17 mouse cellular contexts compared by ENCODE assay signal in the genomic region with DNA sequence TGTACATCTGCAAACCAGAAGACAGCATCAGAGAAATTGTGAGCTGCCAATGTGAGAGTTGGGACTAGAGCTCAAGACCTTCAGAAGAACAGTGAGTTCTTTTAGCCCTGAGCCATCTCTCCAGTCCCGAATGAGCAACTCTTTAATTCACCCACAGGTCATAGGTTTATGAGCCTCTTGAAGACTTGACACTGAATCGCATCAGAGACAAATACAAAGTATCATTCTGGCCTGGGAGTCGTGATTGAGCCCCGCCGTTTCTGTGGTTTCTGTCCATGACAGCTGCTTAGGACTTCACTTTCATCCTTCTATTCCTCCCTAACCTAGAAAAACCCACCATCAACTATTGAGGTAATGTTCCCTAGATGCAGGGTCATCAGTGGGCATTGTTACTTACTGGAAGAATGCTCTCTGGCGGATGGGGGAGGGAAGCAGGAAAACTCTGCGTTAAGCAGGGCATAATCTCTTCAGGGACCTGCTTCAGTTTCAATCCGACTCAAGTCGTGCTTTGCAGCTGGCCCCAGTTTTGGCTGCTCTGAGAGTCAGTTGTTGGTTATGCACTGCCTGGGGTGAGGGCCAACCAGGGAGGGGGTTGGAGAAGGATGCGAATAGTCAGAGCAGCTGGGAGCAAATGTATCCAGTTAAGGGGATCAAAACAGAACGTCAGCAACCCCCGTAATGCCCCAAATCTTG. TPM values are rescaled to one million over a fixed set of nuclear protein-coding genes. Genes with fewer than 3 reads are reported as not detected.
A peak's percentile ranks its signal among the peaks of the same experiment; 100 is the strongest.
DNase-seq lines count a peak whose midpoint lies in the region; ATAC-seq and TF ChIP-seq lines count a peak whose summit lies in the region.
"Had no signal": no experiment of that assay in that cellular context is flagged by ENCODE, and none has a peak within 500 bp of the region (broad histone marks: within the 10 kb centered on the region; RNA-seq: fewer than 3 reads in every experiment).

No protein-coding gene starts in this region.

- TF ChIP-seq POLR2A in limb, embryonic 14.5 days (IDR thresholded peaks at IDR 0.05; ENCODE audit: borderline replicate concordance, extremely low read depth, insufficient read depth, insufficient read length) = no peak

- H3K27ac ChIP-seq in limb, embryonic 14.5 days (replicated peaks; ENCODE audit: low read depth, low read length) = no peak overlapping the region
- no peak overlapping the region for H3K27ac ChIP-seq in limb, embryonic 10.5 days
- H3K27ac ChIP-seq: left cerebral cortex, adult 2 months had no signal

- no peak overlapping the region for H3K9ac ChIP-seq in limb, embryonic 14.5 days (ENCODE audit: low read depth, low read length, severe bottlenecking)

- H3K36me3 ChIP-seq in limb, embryonic 14.5 days (ENCODE audit: control insufficient read depth, insufficient read depth, low read length) = no peaks in the 10 kb centered on the region
- H3K36me3 ChIP-seq in limb, embryonic 10.5 days = no peaks in the 10 kb centered on the region

- DNase-seq in adrenal gland, postnatal 14 days = peak; percentile 60
- DNase-seq in adrenal gland, adult 18-20 months (ENCODE audit: low spot score in 2 of 2) = no peak
- DNase-seq in limb, embryonic 14.5 days (ENCODE audit: low spot score) = no peak
- no peak for DNase-seq in limb, embryonic 10.5 days (ENCODE audit: low spot score)
- DNase-seq in heart, adult 8-10 months (ENCODE audit: low spot score) = peak; percentile 16
- peak; percentile 82 for DNase-seq in retina, postnatal 1 day
- DNase-seq in right cerebral cortex, postnatal 10 days (ENCODE audit: low spot score in 2 of 2) = no peak
- no peak for DNase-seq in cerebellum, adult 11-12 months
- DNase-seq: B cell, adult 2 months; right cerebral cortex, postnatal 4 days; thymus, postnatal 36 days had no signal

- 44% methylated on average over 12 of the region's 12 CpGs for WGBS in limb, embryonic 14.5 days
- WGBS in limb, embryonic 10.5 days = 50% methylated on average over 12 of the region's 12 CpGs

- 0 out of 2 replicates have a peak, but pooled peaks have one; percentile 30 for ATAC-seq in limb, embryonic 14.5 days (ENCODE audit: low FRiP score, low read depth)
- ATAC-seq: intestine, postnatal 0 days had no signal

- no peaks in the 10 kb centered on the region for H3K9me3 ChIP-seq in limb, embryonic 14.5 days (ENCODE audit: control insufficient read depth, low read length)
- H3K9me3 ChIP-seq in limb, embryonic 10.5 days (replicated peaks) = no peaks in the 10 kb centered on the region
- H3K9me3 ChIP-seq: G1E had no signal

- H3K4me3 ChIP-seq in limb, embryonic 14.5 days (replicated peaks; ENCODE audit: low read length) = no peak overlapping the region
- no peak overlapping the region for H3K4me3 ChIP-seq in limb, embryonic 10.5 days
- H3K4me3 ChIP-seq: left cerebral cortex, adult 2 months had no signal

- no peak overlapping the region for H3K4me2 ChIP-seq in limb, embryonic 14.5 days (replicated peaks; ENCODE audit: low read depth, low read length, severe bottlenecking)

- no peaks in the 10 kb centered on the region for H3K4me1 ChIP-seq in limb, embryonic 14.5 days (ENCODE audit: control insufficient read depth, insufficient read depth, low read length)
- H3K4me1 ChIP-seq in limb, embryonic 10.5 days = peaks cover 22% of the 10 kb centered on the region

- no peaks in the 10 kb centered on the region for H3K27me3 ChIP-seq in limb, embryonic 14.5 days (ENCODE audit: control insufficient read depth, insufficient read depth, low read length)
- peaks cover 22% of the 10 kb centered on the region for H3K27me3 ChIP-seq in limb, embryonic 10.5 days (ENCODE audit: low read depth, poor library complexity, severe bottlenecking)

RNA-seq across cellular contexts. Expression of gene Mgarp, which starts 10.0 kb away (rescaled TPM):
- 308 and 324 TPM in 2 replicates for total RNA-seq in adrenal gland, postnatal 14 days (2021)
- total RNA-seq in adrenal gland, adult 18-20 months (2021) = 100 to 1,000 TPM; 605 to 839 TPM
- 3.1 TPM in 2 replicates for polyA plus RNA-seq in limb, embryonic 14.5 days (2012; rRNA removed)
- polyA plus RNA-seq in limb, embryonic 14.5 days (2014; fragmentation: Nextera tagmentation; extraction: Ambion mirVana) = 4.0 and 4.9 TPM in 2 replicates
- polyA plus RNA-seq in limb, embryonic 10.5 days (2016; fragmentation: Nextera tagmentation; extraction: Ambion mirVana) = 3.8 and 4.9 TPM in 2 replicates
- under 1 TPM; 0.22 to 0.37 (median 0.26) TPM for total RNA-seq in heart, adult 8-10 months (2022)
- total RNA-seq: common myeloid progenitor, adult 5-6 weeks; left cerebral cortex, adult 2 months; liver, adult 2 months; neutrophil, adult 5-6 weeks had no signal
- polyA plus RNA-seq: liver, adult 2 months had no signal

RNA-seq across cellular contexts. Expression of gene Ndufc1, which starts 22.2 kb away (rescaled TPM):
- 888 and 904 TPM in 2 replicates for total RNA-seq in adrenal gland, postnatal 14 days (2021)
- 100 to 1,000 TPM; 725 to 859 TPM for total RNA-seq in adrenal gland, adult 18-20 months (2021)
- 249 and 276 TPM in 2 replicates for polyA plus RNA-seq in limb, embryonic 14.5 days (2012; rRNA removed)
- 624 and 640 TPM in 2 replicates for polyA plus RNA-seq in limb, embryonic 14.5 days (2014; fragmentation: Nextera tagmentation; extraction: Ambion mirVana)
- polyA plus RNA-seq in limb, embryonic 10.5 days (2016; fragmentation: Nextera tagmentation; extraction: Ambion mirVana) = 565 and 602 TPM in 2 replicates
- total RNA-seq in heart, adult 8-10 months (2022) = 1,000 to 10,000 TPM; 1,660 to 1,731 (median 1,722) TPM

RNA-seq across cellular contexts. Expression of gene Naa15, which starts 28.4 kb away (rescaled TPM):
- total RNA-seq in adrenal gland, postnatal 14 days (2021) = 47.8 and 50.1 TPM in 2 replicates
- total RNA-seq in adrenal gland, adult 18-20 months (2021) = 10 to 100 TPM; 54.1 to 59.7 TPM
- 22.4 and 26.9 TPM in 2 replicates for polyA plus RNA-seq in limb, embryonic 14.5 days (2012; rRNA removed)
- polyA plus RNA-seq in limb, embryonic 14.5 days (2014; fragmentation: Nextera tagmentation; extraction: Ambion mirVana) = 37.4 and 37.8 TPM in 2 replicates
- 61.8 and 64.0 TPM in 2 replicates for polyA plus RNA-seq in limb, embryonic 10.5 days (2016; fragmentation: Nextera tagmentation; extraction: Ambion mirVana)
- 10 to 100 TPM; 44.6 to 56.5 (median 48.1) TPM for total RNA-seq in heart, adult 8-10 months (2022)

RNA-seq across cellular contexts. Expression of gene Elf2, which starts 46.1 kb away (rescaled TPM):
- total RNA-seq in adrenal gland, postnatal 14 days (2021) = 87.8 and 88.4 TPM in 2 replicates
- 10 to 100 TPM; 61.9 to 78.4 TPM for total RNA-seq in adrenal gland, adult 18-20 months (2021)
- 60.8 and 61.4 TPM in 2 replicates for polyA plus RNA-seq in limb, embryonic 14.5 days (2012; rRNA removed)
- polyA plus RNA-seq in limb, embryonic 14.5 days (2014; fragmentation: Nextera tagmentation; extraction: Ambion mirVana) = 59.3 and 64.0 TPM in 2 replicates
- 39.8 and 44.3 TPM in 2 replicates for polyA plus RNA-seq in limb, embryonic 10.5 days (2016; fragmentation: Nextera tagmentation; extraction: Ambion mirVana)
- 10 to 100 TPM; 40.6 to 52.9 (median 50.9) TPM for total RNA-seq in heart, adult 8-10 months (2022)

Comparison
In these comparisons a context has a peak if more than half of its experiments do, and no peak if none do; other contexts are left out.
1. DNase-seq: peak in adrenal gland, postnatal 14 days (single experiment), heart, adult 8-10 months (single experiment) and retina, postnatal 1 day (single experiment); none in adrenal gland, adult 18-20 months (0 of 2), limb, embryonic 14.5 days (single experiment), limb, embryonic 10.5 days (single experiment), right cerebral cortex, postnatal 10 days (0 of 2) and cerebellum, adult 11-12 months (single experiment).
2. RNA of gene Mgarp, which starts 10.0 kb away (total RNA-seq): 605 to 839 TPM in adrenal gland, adult 18-20 months and 308 to 324 TPM in adrenal gland, postnatal 14 days; 0.22 to 0.37 TPM in heart, adult 8-10 months; every median in the first group is over 100 times any median in the second.